Mouse (Mus musculus) adrenal gland (tissue): ENCODE data around the gene Etv6.

ENCODE experiments used
- intact Hi-C: fragments of 180-260 bp; cut with DNase I; formaldehyde crosslinking; loops from one replicate; pipeline ENCODE4 v1.15.1; 2025

Etv6 gene

GRCm38 (mm10) chr6:134205163-134205562, 169.7 kb downstream of the Etv6 start:
- intact Hi-C loops: no loop called here

GRCm38 (mm10) chr6:134205726-134206125, 170.2 kb downstream of the Etv6 start:
- intact Hi-C loops: no loop called here

GRCm38 (mm10) chr6:134206251-134206650, 170.8 kb downstream of the Etv6 start:
- intact Hi-C loops: no loop called here

- intact Hi-C loops: no loop called here
Measured at GRCm38 (mm10) chr6:134207391-134208179, 172.1 kb downstream of the Etv6 start.

- intact Hi-C loops: no loop called here
Measured at GRCm38 (mm10) chr6:134208180-134208952, 172.9 kb downstream of the Etv6 start.

GRCm38 (mm10) chr6:134210675-134211457, 175.4 kb downstream of the Etv6 start:
- intact Hi-C loops: no loop called here

- intact Hi-C loops: no loop called here
Measured at GRCm38 (mm10) chr6:134211458-134211776, 175.9 kb downstream of the Etv6 start.

GRCm38 (mm10) chr6:134217747-134218146, 182.2 kb downstream of the Etv6 start:
- intact Hi-C loops: no loop called here

GRCm38 (mm10) chr6:134218441-134218840, 182.9 kb downstream of the Etv6 start:
- intact Hi-C loops: no loop called here

- intact Hi-C loops: no loop called here
Measured at GRCm38 (mm10) chr6:134219358-134219757, 183.9 kb downstream of the Etv6 start.

- intact Hi-C loops: loop anchor here (5.0 kb wide), 1 partner anchor 42 kb away; no protein-coding TSS in a partner anchor
Measured at GRCm38 (mm10) chr6:134220209-134220777, 184.8 kb downstream of the Etv6 start.

GRCm38 (mm10) chr6:134222248-134222929, 186.9 kb downstream of the Etv6 start:
- intact Hi-C loops: loop anchor here (5.0 kb wide), 1 partner anchor 40 kb away; no protein-coding TSS in a partner anchor

GRCm38 (mm10) chr6:134225564-134225963, 190.1 kb downstream of the Etv6 start:
- intact Hi-C loops: no loop called here

- intact Hi-C loops: no loop called here
Measured at GRCm38 (mm10) chr6:134226349-134227169, 191.1 kb downstream of the Etv6 start.

GRCm38 (mm10) chr6:134236311-134236710, 200.8 kb downstream of the Etv6 start:
- intact Hi-C loops: no loop called here

GRCm38 (mm10) chr6:134238455-134238854, 203.0 kb downstream of the Etv6 start:
- intact Hi-C loops: no loop called here

- intact Hi-C loops: no loop called here
Measured at GRCm38 (mm10) chr6:134240988-134241387, 205.5 kb downstream of the Etv6 start.

- intact Hi-C loops: no loop called here
Measured at GRCm38 (mm10) chr6:134243119-134243518, 207.6 kb downstream of the Etv6 start.

- intact Hi-C loops: no loop called here
Measured at GRCm38 (mm10) chr6:134243546-134243945, 208.0 kb downstream of the Etv6 start.

- intact Hi-C loops: no loop called here
Measured at GRCm38 (mm10) chr6:134244071-134244470, 208.6 kb downstream of the Etv6 start.
